Mouse (Mus musculus): ENCODE measurements around the gene Dad1.
"Not testable (repeated sequence)": the region's sequence is repeated elsewhere in the genome, so short reads cannot be mapped to it uniquely, and the experiment has no call there.

Dad1 gene

DNA sequence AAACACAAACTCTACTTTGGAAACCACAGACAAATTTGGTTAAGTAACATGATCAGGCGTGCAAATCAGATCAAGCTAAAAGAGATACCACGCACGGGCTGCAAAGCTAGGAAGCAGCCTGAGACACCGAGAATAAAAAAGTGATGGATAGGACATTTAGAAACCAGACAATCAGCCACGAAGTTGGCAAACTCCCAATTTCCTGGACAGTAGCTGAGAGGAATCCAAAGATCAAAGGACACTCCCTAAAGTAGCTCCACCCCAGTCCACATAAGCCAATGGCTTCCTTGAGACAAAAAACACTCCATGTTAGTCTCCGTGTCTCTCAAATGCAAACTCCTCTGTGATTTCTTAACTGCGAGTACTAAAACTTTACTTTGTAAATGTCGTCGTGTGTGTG, 4.6 kb downstream of the Dad1 start:
- DNase-seq (ENCODE audit: low read depth, low spot score): peak; percentile 67

DNA sequence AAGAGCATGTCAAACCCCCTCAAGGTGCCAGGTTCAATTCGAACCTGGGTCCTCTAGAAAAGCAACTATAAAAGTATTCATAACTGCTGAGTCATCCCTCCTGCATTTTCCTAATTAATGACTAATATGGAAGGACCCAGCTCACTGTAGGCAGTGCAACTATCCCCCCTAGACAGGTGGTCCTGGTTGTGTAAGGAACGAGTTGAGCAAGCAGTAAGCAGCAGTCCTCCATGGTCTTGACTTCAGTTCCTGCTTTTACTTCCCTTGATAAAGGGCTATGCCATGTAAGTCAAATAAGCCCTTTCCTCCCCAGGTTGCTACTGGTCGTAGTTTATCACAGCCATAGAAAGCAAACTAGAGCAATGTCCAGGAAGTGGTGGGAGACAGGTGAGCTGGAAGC, 7.7 kb downstream of the Dad1 start:
- no peak for DNase-seq (ENCODE audit: low read depth, low spot score)

DNA sequence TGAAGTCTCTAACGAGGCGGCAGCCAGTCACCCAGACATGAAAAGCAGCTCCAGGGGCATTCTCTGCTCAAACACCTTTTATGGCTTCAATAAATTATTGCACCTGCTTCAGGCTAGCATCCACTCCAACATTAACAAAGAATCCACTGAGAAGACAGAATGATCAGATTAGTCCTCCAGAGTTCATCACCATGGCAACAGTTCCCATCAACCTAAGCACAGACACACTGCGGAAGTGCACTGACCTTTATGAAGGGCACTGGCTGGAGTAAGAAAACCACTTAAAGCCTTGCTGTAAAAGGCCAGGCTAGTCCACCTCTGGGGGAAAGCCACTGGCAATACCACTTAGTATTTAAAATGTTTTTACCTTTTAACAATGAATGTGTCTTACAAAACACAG, 9.7 kb downstream of the Dad1 start:
- DNase-seq (ENCODE audit: low read depth, low spot score): peak; percentile 50

GRCm38 (mm10) chr14:54240542-54240941, 13.4 kb downstream of the Dad1 start:
- DNase-seq (ENCODE audit: low read depth, low spot score): no peak

DNA sequence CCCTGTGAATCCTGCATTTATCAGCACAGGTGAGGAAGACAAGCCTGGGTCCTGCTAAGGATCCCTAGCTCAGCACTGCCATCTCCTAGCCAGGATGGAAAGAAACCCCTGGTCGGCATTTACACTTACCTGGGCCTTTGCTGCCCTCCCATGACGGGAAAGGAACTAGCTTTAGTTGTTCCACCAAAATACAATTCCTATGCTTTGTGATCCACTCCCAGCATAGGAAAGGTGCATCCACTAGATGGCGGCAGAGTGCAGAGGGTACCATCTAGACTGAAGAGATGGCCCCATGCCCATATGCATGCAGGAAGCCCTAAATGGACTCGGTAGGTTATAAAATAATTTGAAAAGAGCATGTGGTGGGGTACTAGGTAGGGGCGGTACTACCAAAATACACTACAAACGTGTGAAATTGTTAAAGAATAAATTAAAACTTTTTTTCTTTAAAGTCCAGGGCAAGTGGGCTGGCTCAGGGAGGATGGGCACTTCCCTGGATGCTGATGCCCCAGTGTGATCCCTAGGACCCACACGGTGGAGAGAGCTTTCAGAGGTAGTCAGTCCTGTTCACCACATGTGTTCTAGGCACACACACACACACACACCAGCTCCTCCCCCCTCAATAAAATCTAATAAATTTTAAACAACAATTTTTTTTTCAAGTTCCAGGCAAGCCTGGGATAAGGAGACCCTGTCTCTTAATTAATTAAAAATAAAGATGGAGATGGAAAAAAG, 14.7 kb downstream of the Dad1 start:
- DNase-seq (ENCODE audit: low read depth, low spot score): peak; percentile 74

- no peak for DNase-seq (ENCODE audit: low read depth, low spot score)
Measured at GRCm38 (mm10) chr14:54236881-54237280, 17.0 kb downstream of the Dad1 start.

DNA sequence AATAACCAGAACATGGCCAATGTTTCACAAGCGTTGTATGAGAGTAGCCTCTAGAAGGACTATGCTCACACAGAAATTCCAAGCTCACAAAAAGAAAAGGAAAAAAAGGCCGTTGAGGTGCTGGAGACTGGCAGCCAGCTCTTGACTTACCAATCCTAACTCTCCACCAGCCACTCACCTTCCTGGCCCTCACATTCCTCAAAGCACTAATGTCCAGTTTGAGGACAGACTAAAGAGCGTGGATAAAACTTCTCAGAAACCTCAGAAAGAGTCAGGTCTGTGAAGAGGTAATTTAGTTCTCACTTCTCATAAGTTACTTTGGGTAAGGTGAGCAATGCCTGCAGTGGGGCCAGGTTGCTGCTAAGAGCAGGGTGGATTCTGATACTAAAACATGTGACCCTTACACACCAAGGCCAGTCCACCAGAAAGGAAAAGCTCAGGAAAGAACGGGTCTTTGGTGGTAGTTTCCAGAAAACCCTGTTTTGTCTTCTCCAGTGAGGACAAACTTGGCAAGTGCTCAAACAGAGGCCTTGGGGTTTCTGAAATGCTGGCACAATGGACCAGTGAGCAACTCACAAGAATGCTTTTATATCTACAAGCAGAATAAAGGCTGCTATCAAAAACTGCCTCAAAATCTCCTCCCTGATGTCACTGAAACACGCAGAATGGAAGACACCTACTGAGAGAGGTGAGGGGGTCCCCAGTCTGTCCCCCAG, 17.9 kb downstream of the Dad1 start:
- DNase-seq (ENCODE audit: low read depth, low spot score): no peak

DNA sequence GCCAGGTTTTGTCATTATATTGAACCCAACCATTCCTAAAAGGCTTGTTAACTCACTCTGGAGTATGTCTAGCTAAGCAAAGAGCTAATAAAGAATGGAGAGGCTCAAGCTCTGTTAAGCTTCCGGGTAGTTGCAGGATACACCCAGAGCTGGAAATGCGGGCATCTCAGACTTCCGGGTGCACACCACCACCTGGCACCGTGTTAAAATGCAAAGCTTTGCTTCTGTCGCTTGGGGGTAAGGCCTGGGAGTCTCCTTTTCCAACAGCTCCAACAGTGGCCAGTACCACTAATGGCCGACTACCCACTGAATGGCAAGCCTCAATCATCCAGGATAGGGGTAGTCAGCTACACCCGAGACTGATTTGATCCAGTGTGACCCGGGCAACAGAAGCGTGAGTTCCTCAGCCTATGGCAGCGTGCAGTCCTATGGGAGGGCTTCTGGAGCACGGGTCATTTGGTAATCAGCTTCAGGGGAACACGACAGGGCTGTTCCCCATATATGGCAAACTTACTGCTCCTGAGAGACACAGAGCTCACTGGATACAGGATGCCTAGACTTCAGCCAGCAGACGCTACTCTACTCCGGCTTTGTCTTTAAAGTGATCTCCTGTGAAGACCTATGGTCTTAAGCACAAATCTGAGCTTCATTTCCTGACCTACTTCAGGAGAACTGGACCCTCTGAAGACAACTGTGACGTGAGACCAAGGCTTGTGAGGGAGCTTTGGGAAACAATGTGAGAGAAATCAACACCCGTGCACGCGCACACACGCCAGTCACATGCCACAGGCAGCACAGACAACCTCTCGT, 19.5 kb downstream of the Dad1 start:
- no peak for DNase-seq (ENCODE audit: low read depth, low spot score)

DNA sequence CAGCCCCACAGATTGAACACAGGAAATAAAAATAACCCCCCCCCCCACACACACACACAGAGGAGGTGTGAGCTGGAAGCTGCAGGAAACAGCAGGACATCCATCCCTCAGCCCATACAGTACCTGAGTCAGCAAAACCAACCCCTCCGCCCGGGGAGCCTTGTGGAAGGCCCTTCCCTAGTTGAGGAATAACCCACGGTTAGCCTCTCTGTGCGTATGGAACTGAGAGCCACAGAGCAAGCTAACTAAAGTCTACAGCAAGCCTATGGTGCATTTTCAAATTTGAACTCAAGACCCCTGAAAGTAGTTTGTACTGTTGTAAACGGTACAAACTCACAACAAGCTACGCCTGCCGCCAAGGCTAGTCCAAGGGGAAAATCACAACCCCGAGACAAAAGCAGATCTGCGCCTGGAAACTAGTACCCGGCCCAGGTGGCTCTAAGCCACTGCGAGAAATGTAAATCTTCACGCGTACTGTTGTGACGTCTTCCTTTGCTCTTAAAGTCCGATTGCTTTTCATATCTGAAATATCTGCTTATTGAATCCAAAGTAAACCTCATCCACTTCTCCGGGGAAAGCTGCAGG, 20.3 kb downstream of the Dad1 start:
- no peak for DNase-seq (ENCODE audit: low read depth, low spot score)

DNA sequence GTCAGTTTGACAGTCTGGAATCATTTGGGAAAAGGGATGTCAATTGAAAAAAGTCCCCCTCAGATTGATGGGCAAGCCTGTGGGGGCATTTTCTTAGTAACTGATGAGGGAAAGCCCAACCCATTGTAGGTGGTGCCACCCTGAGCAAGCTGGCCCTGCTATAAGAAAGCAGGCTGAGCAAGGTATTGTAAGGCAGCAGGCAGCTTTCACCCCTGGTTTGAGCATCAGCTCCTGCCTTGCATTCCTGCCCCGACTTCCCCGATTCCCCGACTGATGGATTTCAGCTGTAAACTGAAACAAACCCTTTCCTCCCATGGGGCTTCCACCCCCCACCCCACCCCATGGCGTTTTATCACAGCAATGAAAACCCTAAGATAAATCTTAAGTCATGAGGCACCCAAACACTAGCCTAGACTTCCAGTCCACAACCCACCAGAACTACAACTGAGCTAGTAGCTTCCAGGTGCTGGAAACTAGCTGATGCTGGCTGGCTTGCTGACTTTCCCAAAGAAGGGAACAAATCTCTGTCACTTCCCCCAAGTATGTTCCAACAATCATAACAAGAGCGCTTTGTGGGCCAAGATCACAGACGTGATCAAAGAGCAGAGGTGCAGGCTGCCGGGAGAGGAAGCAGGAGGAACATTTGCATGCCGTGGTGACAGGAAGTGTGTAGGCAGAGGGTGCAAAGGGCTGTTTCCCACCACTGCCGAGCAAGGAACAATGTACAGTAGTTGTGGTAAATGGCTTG, 20.9 kb downstream of the Dad1 start:
- peak; percentile 32 for DNase-seq (ENCODE audit: low read depth, low spot score)

GRCm38 (mm10) chr14:54232143-54232542, 21.8 kb downstream of the Dad1 start:
- no peak for DNase-seq (ENCODE audit: low read depth, low spot score)

GRCm38 (mm10) chr14:54231176-54231956, 22.5 kb downstream of the Dad1 start:
- DNase-seq (ENCODE audit: low read depth, low spot score): no peak

DNA sequence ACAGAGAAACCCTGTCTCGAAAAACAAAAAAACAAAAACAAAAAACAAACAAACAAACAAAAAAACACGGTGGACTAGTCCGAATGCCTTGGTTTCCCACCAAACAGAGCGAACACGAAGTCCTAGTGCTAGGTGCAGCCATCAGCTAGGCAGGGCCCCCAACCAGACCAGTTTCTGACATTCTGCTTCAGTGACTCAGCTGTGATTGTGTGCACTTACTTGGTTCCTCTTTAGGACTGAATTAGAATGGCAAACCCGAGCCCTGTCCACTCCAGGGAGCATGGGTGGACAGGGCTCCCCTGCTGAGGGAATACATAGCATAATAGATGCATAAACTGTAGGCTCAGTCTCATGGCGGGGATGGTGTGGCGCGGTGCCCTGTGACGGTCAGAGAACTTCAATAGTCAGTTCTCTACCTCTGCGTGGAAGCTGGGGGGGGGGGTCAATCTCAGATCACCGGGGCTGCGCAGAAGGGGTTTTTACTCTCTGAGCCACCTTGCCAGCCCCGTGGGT, 23.2 kb downstream of the Dad1 start:
- no peak for DNase-seq (ENCODE audit: low read depth, low spot score)

DNA sequence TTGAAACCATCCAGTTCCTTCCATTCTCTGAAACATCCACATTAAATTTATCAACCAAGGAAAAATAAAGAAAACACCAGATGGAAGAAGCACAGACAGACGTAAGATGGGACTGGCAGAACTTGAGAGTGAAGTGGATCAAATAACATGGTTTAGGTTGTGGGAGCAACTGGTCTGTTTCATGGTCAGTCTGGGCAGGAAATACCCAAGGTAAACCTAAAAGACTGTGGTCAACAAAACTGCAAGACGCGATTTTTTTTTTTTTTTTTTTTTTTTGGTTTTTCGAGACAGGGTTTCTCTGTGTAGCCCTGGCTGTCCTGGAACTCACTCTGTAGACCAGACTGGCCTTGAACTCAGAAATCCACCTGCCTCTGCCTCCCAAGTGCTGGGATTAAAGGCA, 24.1 kb downstream of the Dad1 start:
- not testable (repeated sequence) for DNase-seq (ENCODE audit: low read depth, low spot score)

- DNase-seq (ENCODE audit: low read depth, low spot score): peak; percentile 25
Measured at GRCm38 (mm10) chr14:54228933-54229713, 24.8 kb downstream of the Dad1 start.

DNA sequence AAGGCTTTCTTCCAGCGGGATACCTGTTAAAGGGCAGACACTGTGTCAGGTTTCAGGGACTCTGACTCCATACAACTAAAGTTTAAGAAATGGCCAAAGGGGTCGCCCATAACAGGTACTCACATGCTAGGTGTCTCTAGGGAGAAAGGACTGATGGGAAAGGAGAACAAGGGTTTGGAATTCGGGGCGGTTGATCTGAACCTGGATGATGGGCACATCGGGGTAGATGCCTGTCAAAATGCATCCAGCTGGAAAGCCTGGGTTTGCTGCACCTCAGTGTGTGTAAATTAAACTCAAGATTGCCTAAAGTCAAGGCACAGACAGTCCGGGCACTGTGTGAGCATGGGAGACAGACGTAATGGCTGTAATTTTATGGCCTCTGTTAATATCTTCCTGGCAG, 25.4 kb downstream of the Dad1 start:
- no peak for DNase-seq (ENCODE audit: low read depth, low spot score)

DNA sequence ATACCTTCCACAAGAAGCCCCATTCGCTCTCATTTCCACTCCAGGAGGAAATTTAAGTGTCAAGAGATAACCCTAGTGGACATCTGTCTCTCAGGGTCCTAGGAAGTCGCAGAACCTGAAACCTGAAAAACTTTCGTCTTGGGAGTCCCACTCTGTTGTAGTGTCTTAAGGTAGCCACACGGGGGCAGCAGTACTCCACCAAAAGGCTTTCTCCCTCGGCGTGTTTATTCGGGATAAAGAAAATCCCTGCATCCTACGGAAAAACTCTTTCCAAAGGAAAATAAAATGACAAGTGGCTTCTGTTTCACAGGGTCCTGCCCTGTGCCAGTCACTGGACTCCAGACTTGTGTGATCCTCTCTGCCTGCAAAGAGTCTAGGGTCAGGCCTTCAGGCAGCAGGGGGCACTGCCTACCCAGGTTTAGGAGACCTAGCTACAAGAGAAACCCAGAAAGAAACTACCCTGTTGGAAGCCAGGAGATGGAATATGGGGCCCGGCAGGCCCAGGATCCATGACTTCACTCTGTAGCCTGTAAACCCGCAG, 25.9 kb downstream of the Dad1 start:
- DNase-seq (ENCODE audit: low read depth, low spot score): peak; percentile 80

DNA sequence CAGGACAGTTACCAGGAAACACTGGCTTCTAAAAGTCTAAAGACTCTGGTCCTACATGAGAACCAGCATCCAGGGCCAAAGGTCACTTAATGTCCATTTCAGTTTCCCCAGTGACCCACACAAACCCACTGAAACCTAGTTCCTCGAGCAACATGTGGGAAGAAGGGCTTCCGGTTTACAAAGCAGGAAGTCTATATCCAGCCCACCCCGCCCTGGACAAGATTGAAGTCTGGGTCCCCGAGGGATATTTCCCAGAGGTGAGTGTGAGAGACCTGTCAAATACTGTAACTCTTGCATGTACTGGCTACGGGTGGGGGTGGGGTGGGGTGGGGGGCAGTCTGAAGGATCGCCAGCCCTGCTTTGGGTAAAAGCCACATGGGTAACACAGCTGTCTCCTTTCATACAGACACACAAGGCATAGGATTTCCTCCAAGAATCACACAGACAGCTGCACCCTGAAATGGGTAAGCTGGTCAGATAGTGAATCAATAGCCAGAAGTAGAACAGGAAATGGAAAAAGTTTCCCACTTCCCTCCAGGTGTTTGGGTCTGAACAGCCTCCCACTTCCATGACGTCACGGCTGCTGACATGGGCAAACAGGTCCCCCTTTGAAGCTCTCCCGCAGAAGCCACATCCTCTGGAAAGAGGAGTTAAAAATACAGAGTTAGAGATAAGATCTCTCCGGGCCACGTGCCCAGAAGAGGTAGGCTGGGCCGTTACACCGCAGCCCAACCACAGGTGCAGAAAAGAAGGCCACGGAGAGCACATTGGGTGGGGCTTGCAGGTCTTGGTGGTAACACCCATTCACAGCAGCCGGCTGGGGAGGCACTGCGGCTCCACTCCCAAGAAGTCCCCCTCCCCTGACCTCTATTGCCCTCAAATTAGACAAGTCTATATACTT, 26.7 kb downstream of the Dad1 start:
- DNase-seq (ENCODE audit: low read depth, low spot score): no peak
